Mouse (Mus musculus): ENCODE measurements around the gene Ttn.

GRCm38 (mm10) chr2:76908705-76909457, 73.5 kb downstream of the Ttn start:
- TF ChIP-seq CTCF (IDR thresholded peaks at IDR 0.05 in 2 of 3, conservative IDR thresholded peaks at IDR 0.05 in 1 of 3; ENCODE audit: control insufficient read depth in 1 of 3, insufficient read depth in 1 of 3, low read depth in 2 of 3, low read length in 3 of 3, poor library complexity in 1 of 3, severe bottlenecking in 1 of 3) = no peak
- TF ChIP-seq EP300 (IDR thresholded peaks at IDR 0.05; ENCODE audit: low read depth in 1 of 2, low read length in 2 of 2) = no peak
- TF ChIP-seq MXI1 (IDR thresholded peaks at IDR 0.05; ENCODE audit: low read depth, low read length) = no peak
- TF ChIP-seq RAD21 (IDR thresholded peaks at IDR 0.05; ENCODE audit: low read depth, low read length) = no peak
- no peak for TF ChIP-seq RCOR1 (IDR thresholded peaks at IDR 0.05; ENCODE audit: low read depth, low read length)
- no peak for TF ChIP-seq ZC3H11A (IDR thresholded peaks at IDR 0.05; ENCODE audit: low read depth, low read length)
- no peak for TF ChIP-seq MAX (IDR thresholded peaks at IDR 0.05; ENCODE audit: low read length)
- TF ChIP-seq KAT2A (conservative IDR thresholded peaks at IDR 0.05; ENCODE audit: low read depth, low read length) = no peak
- no peak for TF ChIP-seq HCFC1 (IDR thresholded peaks at IDR 0.05; ENCODE audit: low read depth, low read length)
- no peak for TF ChIP-seq POLR2A (IDR thresholded peaks at IDR 0.05; ENCODE audit: control insufficient read depth in 1 of 2, insufficient read depth in 1 of 2, low read depth in 1 of 2, low read length in 2 of 2, poor library complexity in 1 of 2)
- no peak for TF ChIP-seq CHD1 (IDR thresholded peaks at IDR 0.05; ENCODE audit: low read depth, low read length)
- TF ChIP-seq ETS1 (IDR thresholded peaks at IDR 0.05; ENCODE audit: low read depth, low read length) = no peak
- TF ChIP-seq POLR2AphosphoS2 (IDR thresholded peaks at IDR 0.05; ENCODE audit: low read length) = no peak

Measured in MEL (cell line).